Mouse (Mus musculus): ENCODE measurements at regions not wholly inside any gene's neighbourhood (a gene's known extent, or its start where the extent isn't known, plus 50 kb on each side); places are given as distances from the start of the nearest gene placed in this dataset.

- TF ChIP-seq MYB (IDR thresholded peaks at IDR 0.05; ENCODE audit: low read depth, low read length) = no peak
- no peak for TF ChIP-seq NELFE (IDR thresholded peaks at IDR 0.05; ENCODE audit: low read depth, low read length)
- no peak for TF ChIP-seq MAZ (IDR thresholded peaks at IDR 0.05; ENCODE audit: low read depth, low read length)
- no peak for TF ChIP-seq E2F4 (IDR thresholded peaks at IDR 0.05; ENCODE audit: borderline replicate concordance, low read depth, low read length)
- TF ChIP-seq NRF1 (IDR thresholded peaks at IDR 0.05; ENCODE audit: insufficient read depth, low read depth, low read length, poor library complexity, severe bottlenecking) = no peak
- no peak for TF ChIP-seq MXI1 (IDR thresholded peaks at IDR 0.05; ENCODE audit: low read depth, low read length)
- TF ChIP-seq ZC3H11A (IDR thresholded peaks at IDR 0.05; ENCODE audit: low read depth, low read length) = no peak
- no peak for TF ChIP-seq JUND (IDR thresholded peaks at IDR 0.05; ENCODE audit: low read depth, low read length)
- no peak for TF ChIP-seq EP300 (IDR thresholded peaks at IDR 0.05; ENCODE audit: low read depth in 1 of 2, low read length in 2 of 2)
- no peak for TF ChIP-seq TAL1 (IDR thresholded peaks at IDR 0.05; ENCODE audit: low read length)
- TF ChIP-seq POLR2AphosphoS2 (IDR thresholded peaks at IDR 0.05; ENCODE audit: low read length) = no peak
- TF ChIP-seq POLR2AphosphoS5 (IDR thresholded peaks at IDR 0.05; ENCODE audit: borderline replicate concordance, low read depth, low read length) = no peak
- no peak for TF ChIP-seq ZKSCAN1 (IDR thresholded peaks at IDR 0.05; ENCODE audit: low read depth, low read length)
- TF ChIP-seq UBTF (IDR thresholded peaks at IDR 0.05; ENCODE audit: borderline replicate concordance, insufficient read depth, low read depth, low read length) = no peak
- H3K36me3 ChIP-seq (ENCODE audit: control insufficient read depth in 1 of 2, insufficient read depth in 2 of 2, low read length in 2 of 2) = no peaks in the 10 kb centered on the region
- no peak overlapping the region for H3K27ac ChIP-seq (ENCODE audit: control insufficient read depth, low read depth, low read length)
- no peaks in the 10 kb centered on the region for H3K4me1 ChIP-seq (ENCODE audit: control insufficient read depth in 1 of 2, insufficient read depth in 2 of 2, low read length in 2 of 2)
- no peak overlapping the region for H3K9ac ChIP-seq (ENCODE audit: control insufficient read depth, low read depth, low read length, poor library complexity, severe bottlenecking)
- H3K4me3 ChIP-seq (ENCODE audit: control insufficient read depth in 1 of 2, insufficient read depth in 1 of 2, low read depth in 2 of 2, low read length in 2 of 2) = no peak overlapping the region
- H3K27me3 ChIP-seq (ENCODE audit: control insufficient read depth in 1 of 2, insufficient read depth in 2 of 2, low read length in 2 of 2) = no peaks in the 10 kb centered on the region
- H3K9me3 ChIP-seq (replicated peaks; ENCODE audit: insufficient read depth, low read length) = no peaks in the 10 kb centered on the region
- no peak for DNase-seq (ENCODE audit: low read depth, low spot score)
- no peaks in the 10 kb centered on the region for H3K79me2 ChIP-seq (ENCODE audit: control insufficient read depth, insufficient read depth, low read length, poor library complexity)
Observed at GRCm38 (mm10) chr13:53722881-53723280, 250.0 kb upstream of the Msx2 start.

- no peak for DNase-seq (ENCODE audit: low read depth, low spot score)
- TF ChIP-seq POLR2AphosphoS5 (IDR thresholded peaks at IDR 0.05; ENCODE audit: borderline replicate concordance, low read depth, low read length) = no peak
- no peak for TF ChIP-seq TBP (IDR thresholded peaks at IDR 0.05; ENCODE audit: low read depth, low read length)
- TF ChIP-seq BHLHE40 (IDR thresholded peaks at IDR 0.05; ENCODE audit: borderline replicate concordance, low read depth, low read length) = no peak
- TF ChIP-seq KAT2A (conservative IDR thresholded peaks at IDR 0.05; ENCODE audit: low read depth, low read length) = no peak
- no peak for TF ChIP-seq HCFC1 (IDR thresholded peaks at IDR 0.05; ENCODE audit: low read depth, low read length)
- TF ChIP-seq MAX (IDR thresholded peaks at IDR 0.05; ENCODE audit: low read length) = no peak
- TF ChIP-seq MEF2A (IDR thresholded peaks at IDR 0.05; ENCODE audit: extremely low read depth, insufficient replicate concordance, low read depth, low read length, poor library complexity, severe bottlenecking) = no peak
- no peak for TF ChIP-seq MYB (IDR thresholded peaks at IDR 0.05; ENCODE audit: low read depth, low read length)
- no peak for TF ChIP-seq JUND (IDR thresholded peaks at IDR 0.05; ENCODE audit: low read depth, low read length)
- no peak for TF ChIP-seq POLR2A (IDR thresholded peaks at IDR 0.05; ENCODE audit: control insufficient read depth in 1 of 2, insufficient read depth in 1 of 2, low read depth in 1 of 2, low read length in 2 of 2, poor library complexity in 1 of 2)
- TF ChIP-seq ZNF384 (IDR thresholded peaks at IDR 0.05; ENCODE audit: low read depth, low read length) = no peak
- TF ChIP-seq CHD2 (IDR thresholded peaks at IDR 0.05; ENCODE audit: low read length) = no peak
- no peak for TF ChIP-seq GATA1 (IDR thresholded peaks at IDR 0.05; ENCODE audit: low read depth, low read length)
- TF ChIP-seq TAL1 (IDR thresholded peaks at IDR 0.05; ENCODE audit: low read length) = no peak
- TF ChIP-seq POLR2AphosphoS2 (IDR thresholded peaks at IDR 0.05; ENCODE audit: low read length) = no peak
- TF ChIP-seq E2F4 (IDR thresholded peaks at IDR 0.05; ENCODE audit: borderline replicate concordance, low read depth, low read length) = no peak
- no peak for TF ChIP-seq GABPA (IDR thresholded peaks at IDR 0.05; ENCODE audit: low read depth, low read length)
- no peak for TF ChIP-seq UBTF (IDR thresholded peaks at IDR 0.05; ENCODE audit: borderline replicate concordance, insufficient read depth, low read depth, low read length)
- TF ChIP-seq CHD1 (IDR thresholded peaks at IDR 0.05; ENCODE audit: low read depth, low read length) = no peak
- Histone ChIP-seq H3K27me3 (ENCODE audit: control insufficient read depth in 1 of 2, insufficient read depth in 2 of 2, low read length in 2 of 2) (no peaks in the 10 kb centered on the region), H3K4me3 (ENCODE audit: control insufficient read depth in 1 of 2, insufficient read depth in 1 of 2, low read depth in 2 of 2, low read length in 2 of 2) (no peak overlapping the region), H3K4me1 (ENCODE audit: control insufficient read depth in 1 of 2, insufficient read depth in 2 of 2, low read length in 2 of 2) (no peaks in the 10 kb centered on the region), H3K9ac (ENCODE audit: control insufficient read depth, low read depth, low read length, poor library complexity, severe bottlenecking) (no peak overlapping the region), H3K36me3 (ENCODE audit: control insufficient read depth in 1 of 2, insufficient read depth in 2 of 2, low read length in 2 of 2) (no peaks in the 10 kb centered on the region), H3K27ac (ENCODE audit: control insufficient read depth, low read depth, low read length) (no peak overlapping the region), H3K9me3 (replicated peaks; ENCODE audit: insufficient read depth, low read length) (no peaks in the 10 kb centered on the region), H3K79me2 (ENCODE audit: control insufficient read depth, insufficient read depth, low read length, poor library complexity) (no peaks in the 10 kb centered on the region)
Observed at GRCm38 (mm10) chr13:53721038-53721463, 248.2 kb upstream of the Msx2 start.
